Mouse (Mus musculus): ENCODE measurements around the gene Cyp2ab1. TPM values are rescaled to one million over a fixed set of nuclear protein-coding genes. Genes with fewer than 3 reads are reported as not detected.
"Not testable (repeated sequence)": the region's sequence is repeated elsewhere in the genome, so short reads cannot be mapped to it uniquely, and the experiment has no call there.

The Cyp2ab1 gene
- not detected in 2 replicates for polyA plus RNA-seq (2015; fragmentation: Nextera tagmentation; extraction: Ambion mirVana)

DNA sequence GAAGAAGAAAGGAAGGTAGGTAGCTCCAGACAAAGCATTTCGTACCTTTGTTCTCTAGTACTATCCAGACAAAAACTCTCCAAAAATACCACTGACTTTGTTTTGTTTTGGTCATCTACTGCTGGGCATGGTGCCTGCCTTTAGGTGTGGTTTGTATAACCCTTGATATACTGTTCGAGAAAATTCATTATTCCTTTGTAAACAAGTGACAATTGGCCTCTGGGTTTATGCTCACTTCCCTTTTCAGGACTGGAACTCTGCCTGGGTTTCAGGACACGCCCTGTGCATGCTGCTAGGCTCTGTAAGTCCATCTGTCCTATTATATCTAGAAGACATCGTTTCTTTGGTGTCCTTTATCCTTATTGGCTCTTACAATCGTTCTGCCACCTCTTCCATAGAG lies at the start of gene Cyp2ab1:
Cyp2ab1 (minus strand) TSS at position 119 of the 400 bp plus-strand sequence.
- H3K4me2 ChIP-seq (ENCODE audit: low read length), result no peak within 1 kb of the TSS
- no peak within 1 kb of the TSS for H3K9ac ChIP-seq (ENCODE audit: low read depth, low read length)
- H3K4me1 ChIP-seq (ENCODE audit: control insufficient read depth, insufficient read depth, low read depth, low read length), result no peaks in the 10 kb centered on the region
- peaks cover 15% of the 10 kb centered on the region for H3K36me3 ChIP-seq (ENCODE audit: control insufficient read depth, insufficient read depth, low read length)
- H3K27me3 ChIP-seq (replicated peaks; ENCODE audit: control insufficient read depth, insufficient read depth, low read length), result no peaks in the 10 kb centered on the region
- 72% methylated on average over 5 of the region's 5 CpGs for WGBS
- H3K9me3 ChIP-seq (ENCODE audit: control insufficient read depth, low read length), result no peaks in the 10 kb centered on the region
- no peak within 1 kb of the TSS for H3K4me3 ChIP-seq (ENCODE audit: low read length)
- no peak for ATAC-seq
- no peak within 1 kb of the TSS for H3K27ac ChIP-seq (ENCODE audit: low read depth, low read length)

- no peak overlapping the region for H3K9ac ChIP-seq (ENCODE audit: low read depth, low read length)
- H3K4me3 ChIP-seq (ENCODE audit: low read length), result no peak overlapping the region
- no peaks in the 10 kb centered on the region for H3K4me1 ChIP-seq (ENCODE audit: control insufficient read depth, insufficient read depth, low read depth, low read length)
- no peak overlapping the region for H3K27ac ChIP-seq (ENCODE audit: low read depth, low read length)
- H3K27me3 ChIP-seq (replicated peaks; ENCODE audit: control insufficient read depth, insufficient read depth, low read length), result no peaks in the 10 kb centered on the region
- no peak overlapping the region for H3K4me2 ChIP-seq (ENCODE audit: low read length)
- H3K9me3 ChIP-seq (ENCODE audit: control insufficient read depth, low read length), result no peaks in the 10 kb centered on the region
- H3K36me3 ChIP-seq (ENCODE audit: control insufficient read depth, insufficient read depth, low read length), result peaks cover 42% of the 10 kb centered on the region
- WGBS, result 88% methylated on average over 4 of the region's 4 CpGs
- ATAC-seq, result no peak
Observed at GRCm38 (mm10) chr16:20371731-20372130, 46.5 kb upstream of the Cyp2ab1 start.

GRCm38 (mm10) chr16:20368221-20368620 lies 43.0 kb upstream of the Cyp2ab1 start:
- Histone ChIP-seq H3K27ac (ENCODE audit: low read depth, low read length) (no peak overlapping the region), H3K9ac (ENCODE audit: low read depth, low read length) (no peak overlapping the region), H3K27me3 (replicated peaks; ENCODE audit: control insufficient read depth, insufficient read depth, low read length) (no peaks in the 10 kb centered on the region), H3K4me3 (ENCODE audit: low read length) (no peak overlapping the region), H3K4me2 (ENCODE audit: low read length) (no peak overlapping the region), H3K9me3 (ENCODE audit: control insufficient read depth, low read length) (no peaks in the 10 kb centered on the region), H3K36me3 (ENCODE audit: control insufficient read depth, insufficient read depth, low read length) (peaks cover 55% of the 10 kb centered on the region), H3K4me1 (ENCODE audit: control insufficient read depth, insufficient read depth, low read depth, low read length) (no peaks in the 10 kb centered on the region)
- WGBS, result 94% methylated on average over 9 of the region's 9 CpGs
- no peak for ATAC-seq

- Histone ChIP-seq H3K4me1 (ENCODE audit: control insufficient read depth, insufficient read depth, low read depth, low read length) (no peaks in the 10 kb centered on the region), H3K27me3 (replicated peaks; ENCODE audit: control insufficient read depth, insufficient read depth, low read length) (no peaks in the 10 kb centered on the region), H3K4me3 (ENCODE audit: low read length) (no peak overlapping the region), H3K36me3 (ENCODE audit: control insufficient read depth, insufficient read depth, low read length) (peaks cover 56% of the 10 kb centered on the region), H3K9ac (ENCODE audit: low read depth, low read length) (no peak overlapping the region), H3K9me3 (ENCODE audit: control insufficient read depth, low read length) (no peaks in the 10 kb centered on the region), H3K4me2 (ENCODE audit: low read length) (no peak overlapping the region), H3K27ac (ENCODE audit: low read depth, low read length) (no peak overlapping the region)
- WGBS, result 92% methylated on average over 11 of the region's 11 CpGs
- no peak for ATAC-seq
Observed at GRCm38 (mm10) chr16:20362121-20362520, 36.9 kb upstream of the Cyp2ab1 start.

DNA sequence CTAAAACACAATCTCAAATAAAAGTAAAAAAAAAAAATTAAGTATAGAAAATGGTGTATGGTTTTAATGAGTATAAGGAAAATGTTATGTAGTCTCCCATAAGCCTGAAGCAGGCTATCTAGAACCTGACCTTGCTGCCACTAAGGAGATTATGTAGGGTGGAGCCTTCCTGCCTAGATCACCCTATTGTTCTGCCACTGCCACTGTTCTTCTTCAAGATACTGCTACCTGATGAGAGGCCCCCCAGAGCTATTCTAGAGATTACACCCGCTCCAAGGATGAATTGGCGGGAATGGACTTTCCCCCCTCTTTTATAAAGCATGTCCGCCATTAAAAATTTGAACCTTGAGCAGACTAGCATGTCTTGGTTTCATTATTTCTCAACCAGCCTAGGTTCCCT lies 36.3 kb upstream of the Cyp2ab1 start:
- not testable (repeated sequence) for H3K27ac ChIP-seq (ENCODE audit: low read depth, low read length); H3K9ac ChIP-seq (ENCODE audit: low read depth, low read length); ATAC-seq; H3K4me2 ChIP-seq (ENCODE audit: low read length); H3K4me1 ChIP-seq (ENCODE audit: control insufficient read depth, insufficient read depth, low read depth, low read length); H3K9me3 ChIP-seq (ENCODE audit: control insufficient read depth, low read length); H3K27me3 ChIP-seq (replicated peaks; ENCODE audit: control insufficient read depth, insufficient read depth, low read length); H3K4me3 ChIP-seq (ENCODE audit: low read length)
- WGBS, result 97% methylated on average over 3 of the region's 3 CpGs
- peaks cover 54% of the 10 kb centered on the region for H3K36me3 ChIP-seq (ENCODE audit: control insufficient read depth, insufficient read depth, low read length)

GRCm38 (mm10) chr16:20359643-20360295 lies 34.6 kb upstream of the Cyp2ab1 start:
- Histone ChIP-seq H3K9me3 (ENCODE audit: control insufficient read depth, low read length) (no peaks in the 10 kb centered on the region), H3K4me3 (ENCODE audit: low read length) (no peak overlapping the region)

GRCm38 (mm10) chr16:20357837-20358236 lies 32.6 kb upstream of the Cyp2ab1 start:
- Histone ChIP-seq H3K9me3 (ENCODE audit: control insufficient read depth, low read length) (no peaks in the 10 kb centered on the region), H3K4me3 (ENCODE audit: low read length) (no peak overlapping the region), H3K4me1 (ENCODE audit: control insufficient read depth, insufficient read depth, low read depth, low read length) (no peaks in the 10 kb centered on the region), H3K4me2 (ENCODE audit: low read length) (no peak overlapping the region), H3K36me3 (ENCODE audit: control insufficient read depth, insufficient read depth, low read length) (peaks cover 43% of the 10 kb centered on the region), H3K9ac (ENCODE audit: low read depth, low read length) (no peak overlapping the region), H3K27ac (ENCODE audit: low read depth, low read length) (no peak overlapping the region), H3K27me3 (replicated peaks; ENCODE audit: control insufficient read depth, insufficient read depth, low read length) (no peaks in the 10 kb centered on the region)
- no peak for ATAC-seq
- 93% methylated on average over 5 of the region's 5 CpGs for WGBS

More at GRCm38 (mm10) chr16:20359643-20360295, 34.6 kb upstream of the Cyp2ab1 start:
- WGBS, result 83% methylated on average over 9 of the region's 9 CpGs
- Histone ChIP-seq H3K36me3 (ENCODE audit: control insufficient read depth, insufficient read depth, low read length) (peaks cover 56% of the 10 kb centered on the region), H3K4me1 (ENCODE audit: control insufficient read depth, insufficient read depth, low read depth, low read length) (no peaks in the 10 kb centered on the region), H3K9ac (ENCODE audit: low read depth, low read length) (no peak overlapping the region), H3K4me2 (ENCODE audit: low read length) (no peak overlapping the region), H3K27me3 (replicated peaks; ENCODE audit: control insufficient read depth, insufficient read depth, low read length) (no peaks in the 10 kb centered on the region), H3K27ac (ENCODE audit: low read depth, low read length) (no peak overlapping the region)
- no peak for ATAC-seq

GRCm38 (mm10) chr16:20354762-20355161 lies 29.6 kb upstream of the Cyp2ab1 start:
- no peak overlapping the region for H3K27ac ChIP-seq (ENCODE audit: low read depth, low read length)
- H3K4me1 ChIP-seq (ENCODE audit: control insufficient read depth, insufficient read depth, low read depth, low read length), result no peaks in the 10 kb centered on the region
- H3K4me2 ChIP-seq (ENCODE audit: low read length), result no peak overlapping the region
- no peak overlapping the region for H3K9ac ChIP-seq (ENCODE audit: low read depth, low read length)
- WGBS, result 90% methylated on average over 2 of the region's 2 CpGs
- peaks cover 32% of the 10 kb centered on the region for H3K36me3 ChIP-seq (ENCODE audit: control insufficient read depth, insufficient read depth, low read length)
- H3K4me3 ChIP-seq (ENCODE audit: low read length), result no peak overlapping the region
- H3K9me3 ChIP-seq (ENCODE audit: control insufficient read depth, low read length), result no peaks in the 10 kb centered on the region
- ATAC-seq, result no peak
- no peaks in the 10 kb centered on the region for H3K27me3 ChIP-seq (replicated peaks; ENCODE audit: control insufficient read depth, insufficient read depth, low read length)

DNA sequence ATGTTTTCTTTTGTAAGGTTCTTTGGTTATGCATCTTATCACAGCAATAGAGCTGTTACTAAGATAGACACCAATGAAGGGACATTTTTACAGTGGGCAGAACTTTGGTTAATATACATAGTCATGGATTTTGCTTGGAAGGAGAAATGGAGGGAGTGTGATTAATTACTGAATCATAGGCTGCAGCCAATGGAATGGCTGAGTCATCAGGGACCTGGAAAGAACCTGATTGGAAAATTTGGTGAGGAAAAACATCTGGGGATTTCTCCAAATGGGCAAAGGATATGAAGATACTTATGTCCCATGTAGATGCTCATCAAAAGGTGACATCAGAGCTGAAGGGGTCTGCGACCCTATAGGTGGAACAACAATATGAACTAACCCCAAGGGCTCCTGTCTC lies 28.8 kb upstream of the Cyp2ab1 start:
- peaks cover 28% of the 10 kb centered on the region for H3K36me3 ChIP-seq (ENCODE audit: control insufficient read depth, insufficient read depth, low read length)
- WGBS, result 100% methylated on average over 1 of the region's 1 CpGs
- H3K27ac ChIP-seq (ENCODE audit: low read depth, low read length), result no peak overlapping the region
- no peaks in the 10 kb centered on the region for H3K27me3 ChIP-seq (replicated peaks; ENCODE audit: control insufficient read depth, insufficient read depth, low read length)
- no peak overlapping the region for H3K9ac ChIP-seq (ENCODE audit: low read depth, low read length)
- no peak overlapping the region for H3K4me3 ChIP-seq (ENCODE audit: low read length)
- H3K9me3 ChIP-seq (ENCODE audit: control insufficient read depth, low read length), result no peaks in the 10 kb centered on the region
- no peaks in the 10 kb centered on the region for H3K4me1 ChIP-seq (ENCODE audit: control insufficient read depth, insufficient read depth, low read depth, low read length)
- no peak for ATAC-seq
- H3K4me2 ChIP-seq (ENCODE audit: low read length), result no peak overlapping the region

Measured in hindbrain, embryonic 16.5 days (tissue).